Mouse (Mus musculus): ENCODE data around the gene Gm28035. TPM values are rescaled to one million over a fixed set of nuclear protein-coding genes. Genes with fewer than 3 reads are reported as not detected.

The Gm28035 gene
- total RNA-seq, 2 experiments from 2014 or later, result 1.3 to 2.1 TPM

DNA sequence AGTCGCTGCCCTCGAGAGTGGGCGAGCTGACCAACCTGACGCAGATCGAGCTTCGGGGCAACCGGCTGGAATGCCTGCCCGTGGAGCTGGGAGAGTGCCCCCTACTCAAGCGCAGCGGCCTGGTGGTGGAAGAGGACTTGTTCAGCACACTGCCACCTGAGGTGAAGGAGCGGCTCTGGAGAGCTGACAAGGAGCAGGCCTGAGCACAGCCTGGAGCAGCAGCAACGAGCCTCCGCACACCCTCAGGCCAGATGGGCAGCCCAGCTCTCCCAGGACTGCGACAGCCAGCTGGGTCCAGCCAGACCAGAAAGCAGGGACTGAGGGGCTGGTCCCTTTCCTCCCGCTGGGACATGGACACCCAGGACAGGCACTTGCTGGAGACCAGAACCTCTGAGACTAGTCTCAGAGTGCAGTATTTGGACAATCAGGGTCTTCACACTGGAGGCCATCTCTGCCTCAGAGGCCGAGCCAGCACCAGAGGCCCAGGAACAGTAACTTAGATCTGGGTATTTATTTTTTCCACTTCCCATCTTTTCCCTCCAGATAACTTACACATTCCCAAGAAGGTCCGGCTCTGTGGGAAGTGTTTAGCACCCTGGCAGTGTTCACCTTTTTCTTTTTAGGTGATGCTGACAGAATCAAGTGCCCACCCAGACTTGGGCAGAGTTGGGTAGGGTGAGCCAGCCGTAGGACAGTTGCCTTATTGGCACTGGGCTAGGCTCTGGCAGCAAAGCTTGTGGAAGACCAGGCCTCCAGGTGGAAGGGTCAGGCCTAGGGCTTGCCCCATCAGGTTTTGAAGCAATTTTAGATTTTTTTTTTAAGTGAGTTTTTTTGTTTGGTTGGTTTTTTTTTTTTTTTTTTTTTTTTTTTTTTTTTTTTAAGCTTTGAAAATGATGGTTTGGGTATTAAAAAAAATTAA lies 21.8 kb downstream of the Gm28035 start:
- DNase-seq, result no peak

- DNase-seq, result peak; percentile 71 to 75
Observed at GRCm38 (mm10) chr2:30262840-30263441, 22.6 kb downstream of the Gm28035 start.

DNA sequence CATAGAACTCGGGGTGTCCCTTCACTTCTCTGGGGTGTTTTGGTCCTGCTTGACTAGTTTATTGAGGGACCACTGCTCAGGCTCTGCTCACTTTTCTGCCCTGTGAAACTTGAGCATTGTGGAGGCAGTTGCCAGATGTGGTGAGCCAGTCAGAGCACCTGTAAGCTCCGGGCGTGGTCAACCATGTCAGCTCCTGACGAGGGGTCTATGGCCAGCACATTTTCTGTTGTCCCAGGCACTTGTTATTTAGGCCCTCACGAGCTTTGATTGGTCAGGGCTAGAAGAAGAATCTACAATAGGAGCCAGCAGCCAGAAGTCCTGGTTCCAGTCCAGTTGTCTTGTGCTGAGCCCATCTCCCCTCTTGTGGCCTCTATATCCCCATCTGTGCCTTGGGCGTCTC lies 23.4 kb downstream of the Gm28035 start:
- DNase-seq, result no peak

- DNase-seq, result no peak
Observed at GRCm38 (mm10) chr2:30264671-30265519, 24.5 kb downstream of the Gm28035 start.

DNA sequence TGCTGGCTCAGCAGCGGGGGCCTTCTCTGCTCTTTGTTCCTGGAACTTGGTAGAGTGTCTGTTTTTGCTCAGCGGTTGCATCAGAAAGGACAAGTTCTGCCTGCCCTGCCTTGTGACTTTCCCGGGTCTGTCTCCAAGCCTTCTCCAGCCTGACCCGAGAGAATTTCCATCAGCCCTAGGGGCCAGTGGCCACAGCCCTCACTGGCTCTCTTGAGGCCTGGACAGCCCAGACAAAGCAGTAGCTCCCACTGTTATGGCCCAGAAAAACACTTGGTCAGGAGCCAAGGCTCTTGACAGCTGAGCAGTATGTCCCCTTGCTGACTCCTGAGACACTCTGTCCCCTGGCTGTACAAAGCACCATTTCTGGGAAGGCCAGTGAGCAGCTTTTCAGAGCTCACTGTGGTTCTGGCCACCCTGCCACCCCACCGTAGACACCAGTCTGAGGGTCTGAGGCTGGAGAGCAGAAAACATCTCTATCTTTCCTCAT lies 25.4 kb downstream of the Gm28035 start, which contains the start of gene Phyhd1:
Gene Phyhd1 (plus strand): TSS at position 437 of the 487 bp plus-strand sequence.
- DNase-seq, result peak; percentile 69 to 85

GRCm38 (mm10) chr2:30266392-30266941 lies 26.1 kb downstream of the Gm28035 start:
- peak; percentile 75 to 87 for DNase-seq

DNA sequence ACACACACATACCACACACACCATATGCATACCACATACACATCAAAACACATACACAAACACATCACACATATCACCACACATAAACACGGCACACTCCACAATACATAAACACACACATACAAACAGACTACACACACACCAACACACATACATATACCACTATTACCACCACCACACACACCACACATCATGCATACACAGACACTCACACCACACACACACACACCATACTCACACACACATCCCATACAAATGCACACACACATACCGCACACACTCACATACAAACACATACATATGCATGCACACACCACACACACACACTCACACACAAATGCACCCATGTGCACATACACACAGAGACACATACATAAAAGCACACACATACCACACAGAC lies 27.1 kb downstream of the Gm28035 start:
- DNase-seq, result no peak

GRCm38 (mm10) chr2:30268371-30268770 lies 28.0 kb downstream of the Gm28035 start:
- DNase-seq, result peak; percentile 48 to 54

DNA sequence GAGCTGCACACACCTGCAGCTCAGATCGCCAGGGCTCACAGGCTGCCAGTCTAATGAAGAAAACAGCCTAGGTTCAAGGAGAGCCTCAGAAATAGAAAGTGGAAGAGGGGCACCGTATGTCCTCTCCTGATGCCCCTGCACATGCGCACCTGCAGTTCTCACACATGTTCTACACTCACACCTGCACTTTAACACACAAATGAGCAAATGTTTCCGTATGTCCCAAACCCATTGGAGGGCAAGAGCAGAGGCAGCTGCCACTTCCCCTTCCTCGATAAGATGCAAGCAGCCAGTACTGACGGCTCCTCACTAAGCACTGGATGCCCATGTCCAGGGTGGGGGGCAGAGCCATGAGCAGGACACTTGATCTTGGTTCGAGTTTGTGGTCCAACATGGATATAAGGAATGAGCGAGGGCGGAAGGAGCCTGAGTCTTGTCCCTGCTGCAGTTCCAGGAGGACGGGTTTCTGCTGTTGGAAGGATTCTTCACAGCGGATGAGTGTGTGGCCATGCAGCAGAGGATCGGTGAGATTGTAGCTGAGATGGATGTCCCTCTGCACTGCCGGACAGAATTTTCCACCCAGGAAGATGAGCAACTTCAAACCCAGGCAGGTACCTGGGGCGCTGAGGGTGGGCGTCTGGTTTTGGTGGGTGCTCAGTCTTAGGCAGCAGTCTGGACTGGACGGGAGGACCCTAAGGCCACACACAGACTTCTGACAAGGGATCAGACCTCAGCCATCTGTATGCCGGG lies 29.0 kb downstream of the Gm28035 start:
- no peak for DNase-seq

GRCm38 (mm10) chr2:30270134-30270533 lies 29.8 kb downstream of the Gm28035 start:
- peak; percentile 73 to 75 for DNase-seq

GRCm38 (mm10) chr2:30280743-30281142 lies 40.4 kb downstream of the Gm28035 start, which contains the start of gene Gm28038:
Gene Gm28038, plus strand, starts transcription at chr2:30281043.
- DNase-seq, result no peak

DNA sequence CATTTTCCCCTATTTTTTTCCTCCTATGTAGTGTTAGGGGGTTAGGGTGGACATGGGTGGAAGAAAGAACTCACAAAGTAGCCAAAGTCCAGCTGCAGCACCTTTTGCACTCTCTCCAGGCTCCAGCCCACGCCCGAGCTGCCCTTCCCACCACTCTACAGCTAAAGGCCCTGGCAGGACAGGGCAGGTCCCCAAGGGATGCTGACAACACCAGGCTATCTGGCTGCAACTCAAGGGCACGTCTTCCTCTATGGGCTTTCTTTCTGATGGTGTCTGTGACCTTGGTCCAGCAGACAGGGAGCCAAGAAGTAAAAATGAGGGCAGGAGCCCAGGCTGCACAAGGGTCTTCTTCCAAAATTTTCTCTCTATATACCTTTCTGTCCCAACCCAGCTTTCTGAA lies 41.3 kb downstream of the Gm28035 start:
- DNase-seq, result peak; percentile 76 to 80

DNA sequence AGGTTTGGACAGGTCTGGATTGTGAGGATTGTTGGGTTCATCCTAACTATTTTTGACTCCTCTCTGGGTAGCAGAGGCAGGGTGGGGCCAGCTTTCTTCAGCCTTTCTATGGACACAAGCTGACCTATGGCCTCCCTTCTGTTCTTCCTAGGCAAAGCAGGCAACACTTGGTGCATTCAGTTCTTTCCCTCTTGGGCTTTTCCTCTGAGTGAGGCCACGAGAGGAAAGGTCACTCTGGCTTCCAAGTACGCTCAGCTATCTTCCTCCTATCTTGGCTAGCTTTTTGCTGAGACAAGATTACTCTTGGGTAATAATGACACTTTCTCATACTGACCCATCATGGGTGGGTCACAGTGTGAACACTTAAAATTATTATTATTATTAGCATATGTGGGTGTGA lies 42.8 kb downstream of the Gm28035 start:
- no peak for DNase-seq

GRCm38 (mm10) chr2:30285004-30285403 lies 44.6 kb downstream of the Gm28035 start:
- no peak for DNase-seq

- DNase-seq, result no peak
Observed at GRCm38 (mm10) chr2:30285416-30286181, 45.2 kb downstream of the Gm28035 start.

DNA sequence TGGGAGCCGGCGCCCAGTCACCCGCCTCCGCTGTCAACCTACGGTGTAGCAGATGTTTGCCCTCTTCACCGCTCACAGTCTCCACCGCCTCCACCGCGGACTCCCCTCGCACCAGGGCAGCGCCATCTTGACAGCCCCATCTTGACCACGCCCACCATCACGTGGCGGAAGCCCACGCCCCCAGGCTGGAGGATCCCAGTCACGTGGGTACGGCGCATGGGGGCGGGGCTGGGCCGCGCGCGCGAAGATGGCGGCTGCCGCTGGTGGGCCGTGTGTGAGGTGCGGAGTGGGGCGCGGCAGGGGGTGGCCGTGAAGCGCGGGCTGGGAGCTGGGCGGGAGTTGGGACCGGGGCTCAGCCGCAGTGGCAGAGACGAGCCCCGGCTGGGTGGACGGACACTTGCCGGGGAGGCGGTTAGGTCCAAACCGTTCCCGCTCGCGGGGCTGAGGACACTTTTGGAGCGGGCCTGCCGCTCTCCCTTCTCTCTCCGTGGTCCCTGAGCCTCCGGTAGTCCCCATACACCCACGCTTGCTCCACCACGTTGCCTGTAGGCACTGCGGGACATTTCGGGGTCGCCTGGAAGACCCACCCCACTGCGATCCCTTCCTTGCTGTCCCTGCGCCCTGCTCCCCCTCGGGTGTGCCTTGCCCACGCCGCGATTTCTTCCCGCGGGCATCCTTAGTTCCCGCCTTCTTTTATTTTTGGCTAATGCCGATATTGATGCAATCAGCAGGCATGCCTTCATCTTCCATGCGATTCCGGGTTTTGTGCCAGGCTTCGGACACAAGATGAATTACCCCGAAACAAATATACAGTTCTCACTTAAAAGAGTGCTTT lies 46.0 kb downstream of the Gm28035 start, which contains the start of the genes Dolk and Nup188:
Gene Dolk (minus strand): TSS at position 143 of the 835 bp plus-strand sequence.
Gene Nup188 (plus strand): TSS at position 206 of the 835 bp plus-strand sequence.
- DNase-seq, result peak; percentile 99

- DNase-seq, result no peak
Observed at GRCm38 (mm10) chr2:30287027-30287373, 46.6 kb downstream of the Gm28035 start.

DNA sequence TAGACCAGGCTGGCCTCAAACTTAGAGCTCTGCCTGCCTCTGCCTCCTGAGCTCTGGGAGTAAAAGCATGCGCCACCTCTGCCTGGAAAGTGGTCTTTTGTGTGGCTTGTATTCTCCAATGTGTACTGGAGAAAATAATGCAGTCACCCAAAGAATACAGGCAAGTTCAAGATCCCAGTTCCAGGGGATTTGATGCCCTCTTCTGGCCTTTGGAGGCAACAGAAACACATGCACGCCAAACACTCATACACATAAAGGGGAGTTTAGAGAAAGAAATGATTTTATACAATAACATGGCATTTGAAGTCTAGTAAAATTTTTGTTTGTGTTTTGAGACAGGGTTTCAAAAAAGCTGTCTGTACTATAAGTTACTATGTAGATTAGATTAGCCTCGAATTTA lies 59.2 kb downstream of the Gm28035 start:
- DNase-seq, result peak in 1 of 2 experiments; percentile 23

DNA sequence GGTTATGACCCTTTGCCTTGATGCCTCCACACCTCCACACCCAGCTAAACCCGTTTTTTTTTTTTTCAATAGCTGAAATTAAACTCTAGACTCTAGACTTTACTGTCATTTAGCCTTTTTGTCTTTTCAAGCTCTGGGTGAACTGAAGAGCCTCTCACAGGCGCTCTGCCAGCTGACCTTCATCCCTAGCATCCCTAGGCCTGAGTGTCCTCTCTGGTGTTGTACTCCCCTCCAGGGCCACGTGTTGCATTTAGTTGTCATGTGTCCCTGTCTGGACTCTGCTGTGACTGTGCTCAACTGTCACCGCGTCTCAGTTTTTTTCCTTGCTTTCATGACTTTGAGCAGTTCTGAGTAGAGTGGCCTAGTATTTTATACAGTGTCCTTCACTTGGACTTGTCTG lies 59.6 kb downstream of the Gm28035 start:
- DNase-seq, result peak; percentile 47 to 49

Data from adrenal gland, postnatal 36 days (tissue).